Mouse (Mus musculus) WW6 (cell line): ENCODE results near the gene Hnrnph1.

Experiments
- DNase-seq: peaks from one replicate; pipeline ENCODE4 v3.0.0-alpha.2; 2013; ENCODE audit warnings: low read depth, low spot score

The Hnrnph1 gene

GRCm38 (mm10) chr11:50403367-50404014, 26.7 kb downstream of the Hnrnph1 start:
- no peak for DNase-seq

- DNase-seq, result no peak
These were observed 30.4 kb downstream of the Hnrnph1 start for GRCm38 (mm10) chr11:50407235-50407634.

- no peak for DNase-seq
These were observed 38.9 kb downstream of the Hnrnph1 start for GRCm38 (mm10) chr11:50415563-50416241.

GRCm38 (mm10) chr11:50417856-50418255, 41.1 kb downstream of the Hnrnph1 start:
- DNase-seq, result no peak

GRCm38 (mm10) chr11:50421461-50421860, 44.7 kb downstream of the Hnrnph1 start:
- no peak for DNase-seq

GRCm38 (mm10) chr11:50421934-50422780, 45.4 kb downstream of the Hnrnph1 start:
- peak; percentile 91 for DNase-seq

- DNase-seq, result no peak
These were observed 49.3 kb downstream of the Hnrnph1 start for GRCm38 (mm10) chr11:50426056-50426455.

GRCm38 (mm10) chr11:50430277-50431133, 53.7 kb downstream of the Hnrnph1 start, which contains the start of gene Rufy1:
Rufy1 (minus strand) TSS chr11:50431125.
- peak; percentile 71 for DNase-seq

- no peak for DNase-seq
These were observed 54.6 kb downstream of the Hnrnph1 start for GRCm38 (mm10) chr11:50431134-50432068.

- no peak for DNase-seq
These were observed 55.3 kb downstream of the Hnrnph1 start for GRCm38 (mm10) chr11:50432069-50432440.

- DNase-seq, result no peak
These were observed 56.1 kb downstream of the Hnrnph1 start for GRCm38 (mm10) chr11:50432896-50433295.
